Mouse (Mus musculus) ES-Bruce4 (cell line): ENCODE measurements around the gene Mt4.

ENCODE experiments used
- CTCF ChIP-seq: IDR thresholded peaks from one replicate; pipeline ENCODE4 v1.8.1; 2011; ENCODE audit warnings: low read depth, low read length
- EP300 ChIP-seq: IDR thresholded peaks from 2 replicates; pipeline ENCODE4 v1.6.1; 2011; ENCODE audit warnings: low read depth, low read length; ENCODE audit not compliant: insufficient read depth
- POLR2A ChIP-seq: IDR thresholded peaks from one replicate; pipeline ENCODE4 v1.8.1; 2011; ENCODE audit warnings: low read length; ENCODE audit not compliant: insufficient read depth

DNA sequence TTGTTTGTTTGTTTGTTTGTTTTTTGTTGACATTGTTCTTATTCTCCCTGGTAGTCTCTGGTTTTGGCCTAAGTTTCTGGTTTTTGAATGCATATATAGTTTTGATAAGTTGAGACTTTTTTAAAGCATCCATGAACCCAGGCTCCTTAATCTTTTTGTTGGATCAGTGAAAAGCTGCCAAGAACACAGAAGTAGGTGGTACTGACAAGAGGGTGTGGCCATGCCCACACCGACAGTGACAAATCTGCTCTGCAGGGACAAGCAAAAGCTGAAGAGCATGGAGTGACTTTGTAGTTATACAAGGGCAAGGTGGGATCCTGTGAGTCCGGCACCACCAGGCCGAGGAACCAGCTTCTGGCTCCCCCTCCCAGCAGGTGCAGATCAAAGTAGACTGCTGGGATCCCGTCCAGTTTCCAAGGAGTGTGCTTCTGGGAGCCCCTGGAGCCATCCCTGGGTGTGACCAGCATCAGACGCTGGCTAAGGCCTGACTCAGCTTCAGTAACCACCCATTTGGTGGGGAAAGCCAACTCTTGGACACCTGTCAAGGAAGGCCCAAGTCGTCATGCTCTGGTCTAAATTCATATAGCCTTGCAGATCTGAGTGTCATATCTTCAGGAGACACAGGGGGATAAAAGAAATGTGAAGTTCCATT, 26.3 kb upstream of the Mt4 start:
- TF ChIP-seq CTCF, result no peak
- no peak for TF ChIP-seq POLR2A
- TF ChIP-seq EP300, result no peak
